Mouse (Mus musculus) ovary, postnatal 36 days (tissue): Measurements from ENCODE around the gene Slc1a2.

ENCODE experiments used
- DNase-seq: peaks from one replicate; pipeline ENCODE4 v3.0.0; 2022; ENCODE audit warnings: low spot score, mixed read lengths

The Slc1a2 gene

DNA sequence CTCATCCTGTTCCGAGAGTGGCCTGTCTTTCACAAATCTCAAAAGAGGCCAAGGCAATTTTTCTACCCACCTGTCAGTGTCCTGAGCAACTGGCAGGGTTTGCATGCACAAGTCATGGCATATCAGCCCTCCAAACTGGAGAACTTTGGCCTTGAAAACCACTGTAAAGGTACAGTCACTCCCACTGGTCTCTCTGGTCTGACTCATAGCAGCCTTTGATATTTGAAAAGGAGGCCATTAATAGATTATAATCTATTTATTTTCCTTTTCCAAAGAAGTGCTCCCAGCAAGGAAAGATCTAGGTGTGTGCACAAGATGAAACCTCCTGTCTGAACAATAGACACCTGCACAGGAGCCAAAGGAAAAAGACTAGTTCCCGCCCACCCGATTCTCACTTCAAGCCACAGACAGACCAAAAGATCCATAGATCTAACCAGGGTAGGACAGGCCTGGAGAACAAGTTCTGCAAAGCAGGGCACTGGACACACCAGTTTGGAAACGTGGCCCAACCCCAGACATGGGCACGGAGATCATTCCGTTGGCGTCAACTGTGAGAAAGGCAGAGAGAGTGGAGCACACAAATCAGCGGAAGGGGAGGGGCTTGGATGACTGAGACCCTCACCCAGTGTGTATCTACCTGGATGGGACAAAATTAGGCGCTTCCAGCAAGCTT, 167.6 kb downstream of the Slc1a2 start:
- DNase-seq = no peak

DNA sequence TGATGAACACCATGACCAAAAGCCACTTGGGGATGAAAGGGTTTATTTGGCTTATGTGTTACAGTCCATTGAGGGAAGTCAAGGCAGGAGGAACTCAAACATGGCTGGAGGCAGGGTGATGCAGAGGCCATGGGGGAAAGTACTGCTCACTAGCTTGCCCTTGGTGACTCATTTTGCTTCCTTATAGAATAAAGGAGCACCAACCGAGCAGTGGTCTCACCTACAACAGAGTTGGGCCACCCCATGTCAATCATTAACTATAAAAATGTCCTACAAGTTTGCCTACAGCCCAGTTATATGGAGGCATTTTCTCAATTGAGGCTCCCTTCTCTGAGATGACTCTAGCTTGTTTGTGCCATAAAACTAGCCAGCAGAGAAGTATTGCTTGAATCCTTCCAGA, 169.4 kb downstream of the Slc1a2 start:
- DNase-seq = no peak

DNA sequence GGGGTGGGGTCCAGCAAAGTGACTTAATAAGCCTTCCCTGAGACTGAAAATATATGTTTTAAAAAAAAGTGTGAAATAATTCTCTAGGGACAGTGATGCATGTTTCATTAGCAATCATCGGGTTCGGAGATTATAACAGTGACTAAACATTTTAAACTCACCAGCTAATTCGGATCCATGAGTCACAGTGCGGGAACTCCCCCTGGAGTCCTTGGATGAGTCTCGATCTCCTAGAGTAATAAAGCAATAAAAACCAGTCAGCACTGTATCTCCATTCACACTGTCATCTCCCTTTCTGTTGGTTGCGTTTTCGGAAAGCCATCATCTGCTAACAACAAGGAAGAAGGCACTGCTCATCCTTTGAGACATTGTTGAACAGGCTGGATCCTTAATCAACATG, 169.9 kb downstream of the Slc1a2 start:
- DNase-seq = no peak

DNA sequence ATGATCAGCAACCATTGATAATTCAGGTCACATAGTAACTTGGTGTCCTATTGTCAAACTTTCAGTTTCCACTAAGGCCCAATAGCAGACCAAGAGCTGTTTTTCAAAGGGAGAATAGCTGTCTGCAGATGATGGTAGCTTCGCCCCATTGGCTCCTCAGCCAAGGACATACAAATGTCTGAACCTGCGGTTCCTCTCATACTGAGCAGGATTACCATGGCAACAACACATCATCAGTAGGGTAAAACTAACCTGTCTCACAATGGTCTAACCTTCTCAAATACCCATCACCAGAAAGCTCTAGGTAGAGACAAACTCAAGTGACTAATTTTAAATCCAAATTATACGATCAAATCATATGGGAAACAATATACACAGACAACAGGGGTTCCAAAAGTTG, 170.7 kb downstream of the Slc1a2 start:
- DNase-seq = peak; percentile 42

DNA sequence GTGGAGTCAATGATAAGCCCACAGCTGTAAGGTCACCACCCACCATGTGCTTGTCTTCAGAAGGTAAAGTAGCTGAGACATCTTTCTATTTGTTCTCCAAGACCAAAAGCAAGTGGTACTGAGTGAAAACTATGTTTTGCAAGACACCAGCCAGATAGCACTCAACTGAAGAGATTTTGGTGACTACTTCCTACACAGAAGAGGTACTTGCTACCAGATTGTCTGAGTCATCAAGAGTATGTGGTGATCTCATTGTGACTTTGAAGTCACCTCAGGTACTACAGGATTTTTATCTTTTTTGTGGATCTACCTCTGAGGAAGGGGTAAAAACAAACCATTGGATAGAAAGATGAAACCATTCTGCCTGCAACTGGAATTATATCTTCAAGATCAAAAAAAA, 173.1 kb downstream of the Slc1a2 start:
- DNase-seq = no peak

DNA sequence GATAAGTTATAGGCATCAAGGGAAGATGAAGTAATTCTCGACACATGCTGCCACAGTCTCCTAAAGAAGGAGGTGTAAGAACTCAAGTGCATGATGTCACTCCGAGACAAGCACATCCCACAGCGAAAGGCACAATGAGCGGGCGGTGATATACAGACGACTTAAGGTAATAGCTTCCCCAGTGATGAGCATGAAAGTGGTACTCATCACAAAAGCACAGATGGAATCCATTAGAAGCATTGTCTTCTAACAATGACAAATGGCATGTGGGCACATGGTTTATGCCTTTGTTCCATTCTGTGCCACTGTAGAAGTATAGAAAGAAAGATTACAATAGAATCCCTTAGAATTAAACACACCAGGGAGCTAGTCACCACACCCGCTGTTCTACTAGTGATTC, 179.7 kb downstream of the Slc1a2 start:
- no peak for DNase-seq
